Mouse (Mus musculus): ENCODE data around the gene Arid4b.

DNA sequence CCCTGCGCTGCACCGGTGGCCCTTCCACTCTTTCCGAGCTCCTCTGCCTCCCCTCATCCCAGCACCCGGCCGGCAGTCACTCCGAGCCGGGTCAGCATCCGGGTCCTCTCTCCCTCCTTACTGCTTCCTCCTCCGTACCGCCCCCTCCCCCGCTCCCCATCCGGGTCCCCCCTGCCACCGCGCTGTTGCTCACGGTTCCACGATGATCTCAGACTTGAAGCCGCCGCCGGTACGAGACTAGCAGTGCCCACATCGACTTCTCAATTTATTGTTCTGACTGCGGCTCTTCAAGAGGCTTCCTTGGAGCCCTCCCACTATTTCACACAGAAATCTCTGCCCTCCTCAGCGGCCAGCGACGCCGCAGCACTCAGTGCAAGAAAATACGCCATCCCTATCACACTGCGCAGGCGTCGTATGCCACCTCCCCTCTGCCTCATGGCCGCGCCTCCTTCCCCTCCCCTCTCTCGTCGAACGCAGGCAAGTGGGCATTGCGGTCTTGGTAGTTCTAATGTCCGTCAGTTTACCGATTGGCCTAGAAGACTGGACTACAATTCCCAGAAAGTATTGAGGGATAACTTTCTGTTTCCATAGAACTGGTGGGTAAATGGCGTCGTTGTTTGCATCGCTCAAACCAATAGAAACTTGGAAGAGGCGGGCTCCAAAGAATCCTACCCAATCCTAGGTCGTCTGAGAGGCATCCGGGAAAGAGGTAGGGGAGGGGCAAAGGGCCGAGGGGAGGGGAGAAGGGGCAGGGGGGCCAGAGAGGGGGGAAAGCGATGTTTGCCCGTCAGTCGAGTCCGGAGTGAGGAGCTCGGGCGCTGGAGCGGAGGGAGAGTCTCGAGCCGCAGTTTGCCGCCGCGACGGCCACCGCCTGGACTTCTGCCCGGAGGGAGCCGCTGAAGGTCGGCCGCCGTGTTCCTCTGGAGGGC lies at the start of gene Arid4b, which contains the start of gene Ggps1:
- TF ChIP-seq CTCF (IDR thresholded peaks at IDR 0.05; ENCODE audit: low read depth): no peak
- TF ChIP-seq EP300 (IDR thresholded peaks at IDR 0.05; ENCODE audit: low read depth): no peak
